Comparison of ENCODE assay signal across 25 mouse cellular contexts in genomic region chr11:63008004-63008403, GRCm38 (mm10). TPM values are rescaled to one million over a fixed set of nuclear protein-coding genes. Genes with fewer than 3 reads are reported as not detected.
DNase-seq lines count a peak whose midpoint lies in the region; ATAC-seq and TF ChIP-seq lines count a peak whose summit lies in the region.
"Had no signal": no experiment of that assay in that cellular context is flagged by ENCODE, and none has a peak within 500 bp of the region (broad histone marks: within the 10 kb centered on the region; RNA-seq: fewer than 3 reads in every experiment).

No protein-coding gene starts in this region.

- no peak overlapping the region for H3K9ac ChIP-seq in kidney, embryonic 14.5 days (ENCODE audit: low read depth, low read length)
- no peak overlapping the region for H3K9ac ChIP-seq in lung, postnatal 0 days (replicated peaks; ENCODE audit: low read depth)
- H3K9ac ChIP-seq: embryonic facial prominence, embryonic 12.5 days; forebrain, embryonic 15.5 days; heart, embryonic 15.5 days; hindbrain, embryonic 14.5 days had no signal

- no peaks in the 10 kb centered on the region for H3K4me1 ChIP-seq in kidney, adult 2 months (ENCODE audit: control insufficient read depth, insufficient read depth, low read length)
- no peaks in the 10 kb centered on the region for H3K4me1 ChIP-seq in kidney, embryonic 14.5 days (ENCODE audit: control insufficient read depth, insufficient read depth, low read length)
- peaks cover 7% of the 10 kb centered on the region; the same call in 1 of the 2 replicates for H3K4me1 ChIP-seq in lung, postnatal 0 days (ENCODE audit: insufficient read depth, low read depth, low read length)
- H3K4me1 ChIP-seq: forebrain, embryonic 15.5 days had no signal

- no peak for TF ChIP-seq POLR2A in kidney, adult 2 months (IDR thresholded peaks at IDR 0.05; ENCODE audit: low read depth, low read length)

- H3K9me3 ChIP-seq in kidney, embryonic 14.5 days (ENCODE audit: control insufficient read depth, low read length), result no peaks in the 10 kb centered on the region
- H3K9me3 ChIP-seq in lung, postnatal 0 days (ENCODE audit: low read length), result no peaks in the 10 kb centered on the region
- H3K9me3 ChIP-seq: embryonic facial prominence, embryonic 12.5 days; forebrain, embryonic 15.5 days; heart, embryonic 15.5 days; hindbrain, embryonic 10.5 days had no signal

- TF ChIP-seq EP300 in lung, postnatal 0 days (IDR thresholded peaks at IDR 0.05), result no peak

- TF ChIP-seq CTCF in gastrocnemius, adult 2 months (IDR thresholded peaks at IDR 0.05), result no peak
- no peak for TF ChIP-seq CTCF in kidney, adult 2 months (conservative IDR thresholded peaks at IDR 0.05; ENCODE audit: insufficient read depth, insufficient read length, low read depth, low read length)
- TF ChIP-seq CTCF in lung, postnatal 0 days (IDR thresholded peaks at IDR 0.05), result no peak

- H3K4me3 ChIP-seq in gastrocnemius, adult 2 months, result no peak overlapping the region
- H3K4me3 ChIP-seq in kidney, adult 2 months (ENCODE audit: insufficient read depth, low read depth, low read length), result no peak overlapping the region
- no peak overlapping the region for H3K4me3 ChIP-seq in kidney, embryonic 14.5 days (ENCODE audit: low read length)
- H3K4me3 ChIP-seq in lung, postnatal 0 days (ENCODE audit: low read depth, low read length), result no peak overlapping the region
- H3K4me3 ChIP-seq: embryonic facial prominence, embryonic 12.5 days; forebrain, embryonic 15.5 days; heart, embryonic 15.5 days; hindbrain, embryonic 10.5 days had no signal

- peak; percentile 82 for DNase-seq in gastrocnemius, adult 2 months
- DNase-seq in gastrocnemius, postnatal 10 days, result no peak
- peak; percentile 67 for DNase-seq in kidney, adult 2 months
- peak; percentile 37 to 55 for DNase-seq in gastrocnemius, adult 8-10 months (ENCODE audit: low spot score in 2 of 2)
- DNase-seq in kidney, postnatal 25 days, result peak; percentile 41 to 55
- DNase-seq in right cerebral cortex, postnatal 36 days (ENCODE audit: low spot score in 2 of 2), result no peak
- DNase-seq in lung, postnatal 0 days (ENCODE audit: low spot score), result no peak
- DNase-seq: adrenal gland, postnatal 14 days; cerebellum, adult 11-12 months; cerebellum, adult 9-10 months; cerebellum, postnatal 25 days had no signal

- intact Hi-C loops in gastrocnemius, adult 2 months (cut with DNase I), result no loop called here

- H3K4me2 ChIP-seq in kidney, embryonic 14.5 days (replicated peaks; ENCODE audit: low read depth, low read length), result no peak overlapping the region
- H3K4me2 ChIP-seq in lung, postnatal 0 days (replicated peaks; ENCODE audit: low read depth, low read length), result no peak overlapping the region
- H3K4me2 ChIP-seq: embryonic facial prominence, embryonic 12.5 days; forebrain, embryonic 15.5 days; heart, embryonic 15.5 days; hindbrain, embryonic 14.5 days had no signal

- no peaks in the 10 kb centered on the region for H3K36me3 ChIP-seq in kidney, adult 2 months (ENCODE audit: control insufficient read depth, insufficient read depth, low read length)
- no peaks in the 10 kb centered on the region for H3K36me3 ChIP-seq in kidney, embryonic 14.5 days (ENCODE audit: control insufficient read depth, insufficient read depth, low read length)
- H3K36me3 ChIP-seq in lung, postnatal 0 days (ENCODE audit: insufficient read depth, low read length), result no peaks in the 10 kb centered on the region
- H3K36me3 ChIP-seq: embryonic facial prominence, embryonic 12.5 days; forebrain, embryonic 15.5 days; heart, embryonic 15.5 days; hindbrain, embryonic 10.5 days had no signal

- H3K27me3 ChIP-seq in kidney, adult 2 months (replicated peaks; ENCODE audit: control insufficient read depth, insufficient read depth, low read length), result no peaks in the 10 kb centered on the region
- no peaks in the 10 kb centered on the region for H3K27me3 ChIP-seq in kidney, embryonic 14.5 days (ENCODE audit: control insufficient read depth, insufficient read depth, low read length)
- H3K27me3 ChIP-seq in lung, postnatal 0 days (replicated peaks; ENCODE audit: insufficient read depth, low read length), result no peaks in the 10 kb centered on the region
- H3K27me3 ChIP-seq: embryonic facial prominence, embryonic 12.5 days; forebrain, embryonic 15.5 days; heart, embryonic 15.5 days had no signal

- 53% methylated on average over 3 of the region's 3 CpGs for WGBS in kidney, adult 2 months
- WGBS in kidney, embryonic 14.5 days, result 78% methylated on average over 3 of the region's 3 CpGs
- WGBS in lung, postnatal 0 days, result 78% methylated on average over 3 of the region's 3 CpGs

- ATAC-seq in kidney, embryonic 14.5 days (ENCODE audit: low FRiP score, low TSS enrichment), result no peak
- ATAC-seq in lung, postnatal 0 days, result no peak
- ATAC-seq: activated CD4-positive, CD25-positive, alpha-beta regulatory T cell, adult 4 months; forebrain, embryonic 15.5 days had no signal

- peak overlapping the region; percentile 80 for H3K27ac ChIP-seq in gastrocnemius, adult 2 months
- no peak overlapping the region for H3K27ac ChIP-seq in kidney, adult 2 months (ENCODE audit: insufficient read depth, low read depth, low read length)
- H3K27ac ChIP-seq in kidney, embryonic 14.5 days (ENCODE audit: low read depth, low read length), result no peak overlapping the region
- no peak overlapping the region for H3K27ac ChIP-seq in lung, postnatal 0 days (ENCODE audit: low read length)
- H3K27ac ChIP-seq: embryonic facial prominence, embryonic 12.5 days; forebrain, embryonic 15.5 days; heart, embryonic 15.5 days; hindbrain, embryonic 10.5 days; hindbrain, embryonic 14.5 days had no signal

RNA-seq across cellular contexts. Expression of gene Tekt3, which starts 53.5 kb away (rescaled TPM):
- total RNA-seq in gastrocnemius, adult 2 months (2021), result not detected
- not detected for total RNA-seq in gastrocnemius, postnatal 10 days (2021)
- polyA plus RNA-seq in kidney, adult 2 months (2012; rRNA removed), result not detected in 2 replicates
- polyA plus RNA-seq in kidney, embryonic 14.5 days (2014; fragmentation: Nextera tagmentation; extraction: Ambion mirVana), result not detected in 2 replicates
- total RNA-seq in gastrocnemius, adult 8-10 months (2022), result not detected
- polyA plus RNA-seq in lung, postnatal 0 days (2015; fragmentation: Nextera tagmentation; extraction: Ambion mirVana), result 0.55 and 0.79 TPM in 2 replicates
- total RNA-seq: adrenal gland, adult 18-20 months; adrenal gland, postnatal 14 days; granulocyte monocyte progenitor cell, adult 5-6 weeks; heart, postnatal 25 days; MEL had no signal
- polyA plus RNA-seq: activated CD4-positive, CD25-positive, alpha-beta regulatory T cell, adult 4 months; C2C12; cortical plate, adult 2 months; forebrain, embryonic 11.5 days; forebrain, embryonic 15.5 days; heart, embryonic 15.5 days; hindbrain, embryonic 10.5 days had no signal

RNA-seq across cellular contexts. Expression of gene Cdrt4, which starts 57.0 kb away (rescaled TPM):
- not detected for total RNA-seq in gastrocnemius, adult 2 months (2021)
- under 1 TPM in 1 of 2 experiments, not detected in 1; 0.59 TPM for total RNA-seq in gastrocnemius, postnatal 10 days (2021)
- polyA plus RNA-seq in kidney, adult 2 months (2012; rRNA removed), result 0.14 TPM in 1 of 2 replicates, not detected in the other
- 0.29 TPM in 1 of 2 replicates, not detected in the other for polyA plus RNA-seq in kidney, embryonic 14.5 days (2014; fragmentation: Nextera tagmentation; extraction: Ambion mirVana)
- total RNA-seq in gastrocnemius, adult 8-10 months (2022), result not detected
- 0.23 TPM in 1 of 2 replicates, not detected in the other for polyA plus RNA-seq in lung, postnatal 0 days (2015; fragmentation: Nextera tagmentation; extraction: Ambion mirVana)
- total RNA-seq: adrenal gland, adult 18-20 months; adrenal gland, postnatal 14 days; granulocyte monocyte progenitor cell, adult 5-6 weeks; heart, postnatal 25 days; MEL had no signal
- polyA plus RNA-seq: activated CD4-positive, CD25-positive, alpha-beta regulatory T cell, adult 4 months; C2C12; cortical plate, adult 2 months; forebrain, embryonic 11.5 days; forebrain, embryonic 15.5 days; heart, embryonic 15.5 days; hindbrain, embryonic 14.5 days had no signal

Comparison
In these comparisons a context has a peak if more than half of its experiments do, and no peak if none do; other contexts are left out.
1. DNase-seq: peak in gastrocnemius, adult 2 months (single experiment), kidney, adult 2 months (single experiment), gastrocnemius, adult 8-10 months (2 of 2) and kidney, postnatal 25 days (2 of 2); none in gastrocnemius, postnatal 10 days (single experiment), right cerebral cortex, postnatal 36 days (0 of 2) and lung, postnatal 0 days (single experiment).